Mouse (Mus musculus): Measurements from ENCODE around the gene Large1. TPM values are rescaled to one million over a fixed set of nuclear protein-coding genes. Genes with fewer than 3 reads are reported as not detected.
"Not testable (repeated sequence)": the region's sequence is repeated elsewhere in the genome, so short reads cannot be mapped to it uniquely, and the experiment has no call there.

The Large1 gene
- polyA plus RNA-seq, 1 experiment from 2014 or later = 16.1 TPM

DNA sequence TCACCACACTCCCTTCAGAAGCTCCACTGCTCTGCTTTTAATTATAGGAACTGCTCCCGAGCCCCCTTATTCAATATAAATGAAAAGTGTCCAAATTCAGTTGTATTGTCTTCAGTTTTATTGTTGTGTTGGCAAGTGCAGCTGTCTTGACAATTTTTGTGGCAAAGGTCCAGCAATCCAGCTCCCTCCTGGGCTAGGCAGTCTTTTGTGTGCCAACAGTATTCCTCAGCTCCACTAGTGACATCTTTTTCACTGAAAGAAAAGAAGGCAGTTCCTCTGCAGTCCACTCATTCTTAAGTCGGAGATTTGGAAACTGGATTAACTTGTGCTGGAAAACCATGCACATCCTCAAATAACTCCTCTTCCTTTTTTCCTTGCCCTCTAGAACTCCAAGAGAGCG lies 25.3 kb downstream of the Large1 start:
- Histone ChIP-seq H3K9me3 (no peaks in the 10 kb centered on the region), H3K4me3 (no peak overlapping the region), H3K27me3 (no peaks in the 10 kb centered on the region), H3K27ac (replicated peaks) (no peak overlapping the region), H3K4me2 (no peak overlapping the region), H3K9ac (no peak overlapping the region), H3K4me1 (replicated peaks) (peaks cover 15% of the 10 kb centered on the region; the same call in 1 of the 2 replicates), H3K36me3 (no peaks in the 10 kb centered on the region)
- no peak for ATAC-seq (ENCODE audit: low FRiP score, low read depth)
- 54% methylated on average over 3 of the region's 3 CpGs for WGBS

DNA sequence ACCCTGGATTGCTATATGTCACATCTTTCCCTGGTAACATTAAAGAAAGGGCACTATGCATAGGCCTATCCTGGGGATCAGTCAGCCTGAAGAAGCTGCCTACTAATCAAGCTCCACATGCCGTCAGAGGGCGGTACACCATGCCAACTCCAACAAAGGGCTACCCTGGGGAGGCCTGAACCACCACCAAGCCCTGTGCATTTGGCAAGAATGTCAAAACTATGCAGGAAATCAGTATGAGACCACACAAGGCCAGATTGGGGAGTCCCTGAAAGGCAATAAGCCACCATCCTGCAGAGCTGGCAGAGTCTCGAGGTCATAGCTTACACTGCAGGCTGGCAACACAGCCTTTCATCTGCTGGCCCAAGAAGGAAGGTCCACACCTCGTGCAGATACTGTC lies 28.7 kb downstream of the Large1 start:
- H3K9me3 ChIP-seq = no peaks in the 10 kb centered on the region
- WGBS = 39% methylated on average over 4 of the region's 4 CpGs
- H3K36me3 ChIP-seq = no peaks in the 10 kb centered on the region
- H3K4me2 ChIP-seq = no peak overlapping the region
- no peak overlapping the region for H3K4me3 ChIP-seq
- no peak overlapping the region for H3K27ac ChIP-seq (replicated peaks)
- H3K9ac ChIP-seq = no peak overlapping the region
- peaks cover 15% of the 10 kb centered on the region; the same call in 1 of the 2 replicates for H3K4me1 ChIP-seq (replicated peaks)
- H3K27me3 ChIP-seq = no peaks in the 10 kb centered on the region
- peak; percentile 39; the same call in 1 of the 2 replicates for ATAC-seq (ENCODE audit: low FRiP score, low read depth)

DNA sequence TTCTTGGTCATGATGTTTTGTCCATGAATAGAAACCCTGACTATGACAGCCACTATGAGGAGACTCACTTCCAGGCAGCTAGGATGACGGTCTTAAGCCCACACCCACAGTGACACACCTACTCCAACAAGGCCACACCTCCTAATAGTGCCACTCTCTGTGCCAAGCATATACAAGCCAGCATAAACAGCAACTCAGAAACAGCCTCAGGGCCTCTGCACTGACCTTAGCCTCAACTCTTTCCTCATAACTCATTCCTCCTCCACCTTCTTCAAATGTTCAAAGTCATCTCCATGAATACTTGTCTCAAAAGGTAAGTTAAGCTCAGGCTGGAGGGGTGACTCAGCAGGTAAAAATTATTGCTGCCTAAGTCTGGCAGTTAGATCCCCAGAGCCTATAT lies 29.7 kb downstream of the Large1 start:
- Histone ChIP-seq H3K4me3 (no peak overlapping the region), H3K4me1 (replicated peaks) (peaks cover 15% of the 10 kb centered on the region; the same call in 1 of the 2 replicates), H3K36me3 (no peaks in the 10 kb centered on the region), H3K27me3 (no peaks in the 10 kb centered on the region), H3K9me3 (no peaks in the 10 kb centered on the region), H3K9ac (no peak overlapping the region), H3K27ac (replicated peaks) (no peak overlapping the region), H3K4me2 (no peak overlapping the region)
- 94% methylated on average over 1 of the region's 1 CpGs for WGBS
- ATAC-seq (ENCODE audit: low FRiP score, low read depth) = no peak

DNA sequence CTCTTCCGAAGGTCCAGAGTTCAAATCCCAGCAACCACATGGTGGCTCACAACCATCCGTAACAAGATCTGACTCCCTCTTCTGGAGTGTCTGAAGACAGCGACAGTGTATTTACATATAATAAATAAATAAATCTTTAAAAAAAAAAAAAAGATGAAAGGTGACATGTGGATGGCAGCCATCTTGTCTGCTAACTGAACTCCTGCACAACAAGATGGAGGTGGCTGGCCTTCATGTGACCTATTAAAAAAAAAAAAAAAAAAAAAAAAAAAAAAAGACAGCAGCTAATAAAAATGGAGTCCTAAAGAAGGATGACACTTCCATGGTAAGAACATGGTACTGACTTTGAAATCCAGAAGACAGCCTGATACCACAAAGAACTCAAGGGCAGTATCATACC lies 33.8 kb downstream of the Large1 start:
- not testable (repeated sequence) for H3K4me3 ChIP-seq; H3K36me3 ChIP-seq; H3K4me1 ChIP-seq (replicated peaks); ATAC-seq (ENCODE audit: low FRiP score, low read depth); H3K9me3 ChIP-seq; H3K4me2 ChIP-seq; H3K27me3 ChIP-seq; H3K27ac ChIP-seq (replicated peaks); H3K9ac ChIP-seq
- 88% methylated on average over 1 of the region's 3 CpGs for WGBS

DNA sequence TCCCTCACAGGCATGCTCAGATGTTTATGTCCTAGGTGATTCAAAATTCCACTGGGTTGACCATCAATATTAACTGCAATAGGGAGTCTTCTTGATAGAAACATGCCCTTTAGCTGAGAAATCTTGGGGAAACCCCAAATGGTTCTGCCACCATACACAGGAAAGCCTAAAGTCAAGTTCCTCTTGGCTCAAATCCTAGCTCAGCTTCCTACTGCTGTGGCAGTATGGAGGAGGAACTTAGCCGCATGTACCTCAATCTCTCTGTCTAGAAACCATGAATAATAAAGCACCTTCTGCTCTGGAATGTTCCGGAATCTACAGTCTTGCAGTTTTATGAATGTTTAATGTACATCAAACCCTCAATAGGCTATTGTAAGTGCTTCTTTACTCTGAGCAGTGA lies 39.4 kb downstream of the Large1 start:
- Histone ChIP-seq H3K9me3 (no peaks in the 10 kb centered on the region), H3K27me3 (no peaks in the 10 kb centered on the region), H3K4me3 (no peak overlapping the region), H3K27ac (replicated peaks) (no peak overlapping the region), H3K36me3 (no peaks in the 10 kb centered on the region), H3K4me2 (no peak overlapping the region), H3K9ac (no peak overlapping the region), H3K4me1 (replicated peaks) (no peaks in the 10 kb centered on the region)
- ATAC-seq (ENCODE audit: low FRiP score, low read depth) = no peak
- 85% methylated on average over 2 of the region's 2 CpGs for WGBS

DNA sequence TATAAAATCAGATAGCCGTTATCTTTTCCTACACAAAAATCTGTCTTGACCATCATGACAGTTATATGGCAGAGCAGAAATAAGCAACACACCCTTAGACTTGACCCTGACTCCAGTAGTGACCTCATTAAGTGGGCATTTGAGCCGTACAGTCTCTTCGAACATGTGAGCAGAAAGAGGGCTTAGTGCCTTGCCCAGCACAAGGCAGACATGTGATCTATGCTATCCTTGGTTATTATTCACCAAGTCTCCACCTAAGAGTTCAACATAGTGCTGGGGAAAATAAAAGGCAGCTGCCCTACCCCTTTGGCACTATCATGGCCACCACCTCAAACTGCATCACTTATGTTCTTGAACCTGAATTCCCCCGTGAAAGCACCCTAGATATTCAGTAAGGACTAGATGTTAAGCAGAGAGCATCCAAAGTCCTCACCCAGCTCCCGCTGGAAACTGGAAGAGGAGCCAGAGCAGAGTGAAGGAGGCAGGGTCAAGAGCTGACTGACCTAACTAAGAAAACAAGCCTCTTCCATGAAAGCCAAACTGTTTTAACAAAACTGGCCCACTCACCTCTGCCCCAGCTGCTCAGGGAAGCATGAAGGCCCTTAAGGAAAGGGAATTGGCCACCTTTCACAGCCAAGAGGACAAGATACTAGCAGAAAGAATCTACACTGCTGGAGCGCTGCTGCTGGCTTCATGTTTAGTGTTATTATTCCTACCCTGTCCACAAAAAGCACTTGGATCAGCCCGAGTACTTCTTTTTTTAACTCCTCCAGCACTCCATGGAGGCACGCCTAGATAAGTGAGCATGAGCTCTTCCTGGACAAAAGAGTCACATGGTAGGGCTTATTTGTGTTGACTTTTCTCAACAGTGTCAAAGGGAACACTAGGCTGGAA lies 40.4 kb downstream of the Large1 start:
- no peak overlapping the region for H3K9ac ChIP-seq
- no peak overlapping the region for H3K4me3 ChIP-seq
- H3K9me3 ChIP-seq = no peaks in the 10 kb centered on the region
- no peak overlapping the region for H3K4me2 ChIP-seq
- no peak overlapping the region for H3K27ac ChIP-seq (replicated peaks)
- no peak for ATAC-seq (ENCODE audit: low FRiP score, low read depth)
- 78% methylated on average over 8 of the region's 8 CpGs for WGBS
- H3K36me3 ChIP-seq = no peaks in the 10 kb centered on the region
- no peaks in the 10 kb centered on the region for H3K27me3 ChIP-seq
- no peaks in the 10 kb centered on the region for H3K4me1 ChIP-seq (replicated peaks)

DNA sequence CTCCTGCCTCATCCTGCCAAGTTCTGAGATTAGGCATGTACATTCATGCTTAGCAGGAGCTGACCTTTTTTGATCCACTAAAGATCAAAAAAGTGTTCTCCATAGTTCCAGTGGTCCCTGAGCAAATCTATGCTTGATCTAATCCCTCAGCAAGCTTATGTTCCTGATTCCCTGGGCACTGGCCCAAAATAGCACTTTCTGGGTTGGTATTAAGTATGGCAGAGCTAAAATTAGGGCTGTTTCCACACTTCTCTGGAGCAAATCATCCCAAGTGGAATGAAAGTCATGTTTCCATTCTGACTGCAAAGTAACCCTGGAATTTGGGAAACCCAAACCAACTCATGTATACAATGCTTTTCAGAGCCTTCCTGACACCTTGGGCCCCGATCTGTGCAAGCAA lies 42.9 kb downstream of the Large1 start:
- no peaks in the 10 kb centered on the region for H3K9me3 ChIP-seq
- no peaks in the 10 kb centered on the region for H3K36me3 ChIP-seq
- 98% methylated on average over 1 of the region's 1 CpGs for WGBS
- H3K27ac ChIP-seq (replicated peaks) = no peak overlapping the region
- no peak for ATAC-seq (ENCODE audit: low FRiP score, low read depth)
- H3K4me1 ChIP-seq (replicated peaks) = no peaks in the 10 kb centered on the region
- H3K4me2 ChIP-seq = no peak overlapping the region
- H3K4me3 ChIP-seq = no peak overlapping the region
- no peak overlapping the region for H3K9ac ChIP-seq
- H3K27me3 ChIP-seq = no peaks in the 10 kb centered on the region

DNA sequence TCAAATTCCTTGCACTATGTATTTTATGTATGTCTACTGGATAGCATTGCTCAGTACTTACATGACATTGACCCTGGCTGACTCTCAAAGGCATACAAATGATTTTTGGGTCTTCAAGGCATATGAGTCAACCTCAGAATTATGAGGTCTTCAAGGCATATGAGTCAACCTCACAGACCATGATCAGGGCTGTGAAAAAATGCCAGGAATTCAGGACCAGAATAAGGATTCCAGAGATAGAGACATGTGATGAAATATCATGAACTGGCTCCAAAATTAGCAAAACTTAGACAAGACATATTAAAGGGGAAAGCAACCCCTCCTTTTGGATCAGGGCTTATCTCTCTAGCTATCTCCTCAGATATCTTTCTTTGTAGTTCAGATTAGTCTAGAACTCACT lies 43.3 kb downstream of the Large1 start:
- no peak for ATAC-seq (ENCODE audit: low FRiP score, low read depth)
- no peak overlapping the region for H3K4me2 ChIP-seq
- H3K9ac ChIP-seq = no peak overlapping the region
- no peaks in the 10 kb centered on the region for H3K4me1 ChIP-seq (replicated peaks)
- no peaks in the 10 kb centered on the region for H3K36me3 ChIP-seq
- no peaks in the 10 kb centered on the region for H3K27me3 ChIP-seq
- no peaks in the 10 kb centered on the region for H3K9me3 ChIP-seq
- H3K4me3 ChIP-seq = no peak overlapping the region
- no peak overlapping the region for H3K27ac ChIP-seq (replicated peaks)

DNA sequence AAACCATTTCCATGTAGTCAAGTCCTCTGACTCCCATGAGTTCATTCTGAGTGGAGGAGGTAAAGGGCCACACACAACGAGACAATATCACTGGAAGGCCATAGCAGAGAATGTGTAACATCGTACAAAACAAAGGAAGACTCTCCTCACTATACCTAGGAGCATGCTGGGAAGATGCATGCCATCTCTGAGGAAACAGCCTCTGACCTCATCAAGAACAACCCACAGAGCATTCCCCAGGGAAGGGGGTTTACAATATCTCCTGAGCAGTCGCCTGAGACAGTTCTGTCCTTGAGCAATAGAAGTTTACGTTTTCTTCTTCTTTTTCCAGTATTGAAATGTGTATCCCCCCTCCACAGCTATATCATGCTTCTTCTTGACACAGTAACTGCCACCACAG lies 49.4 kb downstream of the Large1 start:
- H3K27ac ChIP-seq (replicated peaks) = no peak overlapping the region
- no peaks in the 10 kb centered on the region for H3K36me3 ChIP-seq
- H3K27me3 ChIP-seq = no peaks in the 10 kb centered on the region
- H3K4me2 ChIP-seq = no peak overlapping the region
- no peak overlapping the region for H3K9ac ChIP-seq
- H3K4me1 ChIP-seq (replicated peaks) = peaks cover 11% of the 10 kb centered on the region; the same call in 1 of the 2 replicates
- 61% methylated on average over 4 of the region's 4 CpGs for WGBS
- H3K9me3 ChIP-seq = no peaks in the 10 kb centered on the region
- no peak for ATAC-seq (ENCODE audit: low FRiP score, low read depth)
- no peak overlapping the region for H3K4me3 ChIP-seq

DNA sequence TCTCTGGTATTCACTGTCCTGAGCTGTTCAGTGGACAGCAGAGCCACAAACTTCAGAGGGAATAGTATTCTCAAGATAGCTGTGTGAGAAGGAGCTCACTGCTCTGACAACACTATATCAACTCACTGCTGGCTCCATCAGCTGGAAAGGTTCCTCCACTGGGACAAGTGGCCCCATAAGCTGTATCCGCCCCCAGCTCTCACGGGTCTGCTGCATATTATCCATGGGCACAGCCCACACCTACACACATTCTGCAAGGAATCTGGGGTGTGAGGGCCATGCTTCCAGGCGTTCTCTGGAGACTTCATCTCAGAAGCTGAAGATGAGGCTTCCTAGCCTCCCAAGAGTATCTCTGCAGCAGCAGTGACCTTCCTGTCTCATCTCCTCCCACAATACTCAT lies 50.4 kb downstream of the Large1 start:
- Histone ChIP-seq H3K36me3 (no peaks in the 10 kb centered on the region), H3K27me3 (no peaks in the 10 kb centered on the region), H3K4me2 (no peak overlapping the region), H3K9me3 (no peaks in the 10 kb centered on the region), H3K4me3 (no peak overlapping the region), H3K9ac (no peak overlapping the region), H3K4me1 (replicated peaks) (peaks cover 11% of the 10 kb centered on the region; the same call in 1 of the 2 replicates), H3K27ac (replicated peaks) (no peak overlapping the region)
- ATAC-seq (ENCODE audit: low FRiP score, low read depth) = no peak
- 78% methylated on average over 3 of the region's 3 CpGs for WGBS

DNA sequence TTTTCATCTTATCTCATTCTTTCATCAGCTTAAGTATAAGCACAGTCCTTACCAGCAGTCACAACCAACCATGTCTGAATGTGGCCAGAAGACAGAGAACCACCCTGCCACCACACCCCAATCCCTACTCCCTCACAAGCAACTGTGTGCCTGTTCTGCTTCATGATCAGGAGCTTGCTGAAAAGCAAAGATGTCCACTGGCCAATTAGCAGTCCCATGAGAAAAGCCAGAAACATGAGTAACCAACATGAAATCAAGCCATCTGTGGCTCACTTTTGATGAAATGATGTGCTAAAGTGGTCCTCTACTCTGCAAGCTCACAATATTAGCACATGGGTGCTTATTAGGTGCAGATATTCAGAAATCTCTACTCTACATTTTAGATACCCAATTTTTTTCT lies 57.8 kb downstream of the Large1 start:
- Histone ChIP-seq H3K4me3 (no peak overlapping the region), H3K4me2 (no peak overlapping the region), H3K9ac (no peak overlapping the region), H3K4me1 (replicated peaks) (peaks cover 11% of the 10 kb centered on the region; the same call in 1 of the 2 replicates), H3K27me3 (no peaks in the 10 kb centered on the region), H3K9me3 (no peaks in the 10 kb centered on the region), H3K36me3 (no peaks in the 10 kb centered on the region), H3K27ac (replicated peaks) (no peak overlapping the region)
- ATAC-seq (ENCODE audit: low FRiP score, low read depth) = no peak

DNA sequence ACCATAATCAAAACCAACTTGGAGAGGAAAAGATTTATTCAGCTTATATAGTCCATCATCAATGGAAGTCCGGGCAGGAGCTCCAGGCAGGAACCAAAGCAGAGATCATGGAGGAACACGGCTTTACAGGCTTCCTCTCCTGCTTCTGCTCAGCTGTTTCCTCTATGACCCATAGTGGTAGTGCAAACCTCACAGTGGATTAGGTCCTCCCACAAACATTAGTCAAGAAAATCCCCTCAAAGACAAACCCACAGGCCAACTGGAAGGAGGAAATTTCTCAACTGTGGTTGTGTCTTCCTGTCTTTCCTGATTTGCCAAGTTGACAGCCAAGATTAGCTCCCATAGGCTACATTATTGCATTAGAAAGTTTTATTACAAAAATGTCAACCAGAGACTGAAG lies 59.7 kb downstream of the Large1 start:
- H3K4me2 ChIP-seq = no peak overlapping the region
- no peaks in the 10 kb centered on the region for H3K27me3 ChIP-seq
- no peak overlapping the region for H3K27ac ChIP-seq (replicated peaks)
- ATAC-seq (ENCODE audit: low FRiP score, low read depth) = no peak
- H3K36me3 ChIP-seq = no peaks in the 10 kb centered on the region
- 85% methylated on average over 2 of the region's 2 CpGs for WGBS
- no peak overlapping the region for H3K4me3 ChIP-seq
- no peak overlapping the region for H3K9ac ChIP-seq
- H3K4me1 ChIP-seq (replicated peaks) = peaks cover 3% of the 10 kb centered on the region; the same call in 1 of the 2 replicates
- no peaks in the 10 kb centered on the region for H3K9me3 ChIP-seq

DNA sequence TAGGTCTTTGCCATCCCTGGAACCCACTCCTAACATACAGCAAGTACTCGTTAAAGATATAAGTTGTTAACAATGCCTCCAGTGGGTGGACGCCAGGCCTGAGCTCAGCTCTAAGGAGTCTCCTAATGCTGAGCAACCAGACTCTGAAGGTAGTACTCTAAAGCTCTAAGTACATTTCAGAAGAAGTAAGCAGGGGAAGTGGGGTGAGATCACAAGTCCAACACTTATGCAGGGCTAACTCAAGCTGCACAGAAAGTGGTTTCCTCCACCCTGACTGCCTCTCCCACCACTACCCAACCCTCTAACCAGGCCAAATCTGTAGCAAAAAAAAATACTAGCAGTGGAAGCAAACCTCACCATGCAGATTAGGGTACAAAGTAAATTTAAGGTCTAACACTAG lies 61.7 kb downstream of the Large1 start:
- Histone ChIP-seq H3K4me3 (no peak overlapping the region), H3K27me3 (no peaks in the 10 kb centered on the region), H3K9ac (no peak overlapping the region), H3K9me3 (no peaks in the 10 kb centered on the region), H3K36me3 (no peaks in the 10 kb centered on the region), H3K27ac (replicated peaks) (no peak overlapping the region), H3K4me1 (replicated peaks) (peaks cover 3% of the 10 kb centered on the region; the same call in 1 of the 2 replicates), H3K4me2 (no peak overlapping the region)
- no peak for ATAC-seq (ENCODE audit: low FRiP score, low read depth)
- whole genome bisulfite sequencing = 85% methylated on average over 2 of the region's 2 CpGs

All from hindbrain, embryonic 15.5 days (tissue).